Mouse (Mus musculus) forebrain, embryonic 14.5 days (tissue): Measurements from ENCODE around the gene Aatk. TPM values are rescaled to one million over a fixed set of nuclear protein-coding genes. Genes with fewer than 3 reads are reported as not detected.

ENCODE experiments used
- ATAC-seq: fragments of 200-750 bp; cut with Nextera tagmentation; 2 replicates; pipeline ENCODE4 v1.8.0; 2017; ENCODE audit warnings: mild to moderate bottlenecking, moderate library complexity
- DNase-seq: peaks from one replicate; pipeline ENCODE4 v3.0.0-alpha.2; 2015; ENCODE audit warnings: low spot score
- H3K27ac ChIP-seq: fragments of 300-500 bp; sonication (generic); 2 replicates; pipeline ENCODE4 v1.5.1; 2014; ENCODE audit warnings: low read depth, mild to moderate bottlenecking, control low read depth, low read length, moderate library complexity
- H3K27me3 ChIP-seq: fragments of 300-500 bp; sonication (generic); replicated peaks from 2 replicates; pipeline ENCODE4 v1.6.1; 2014; ENCODE audit warnings: low read length, control low read depth, mixed read lengths; ENCODE audit not compliant: control insufficient read depth, insufficient read depth
- H3K36me3 ChIP-seq: fragments of 300-500 bp; sonication (generic); 2 replicates; pipeline ENCODE4 v1.6.1; 2014; ENCODE audit warnings: low read length, control low read depth; ENCODE audit not compliant: control insufficient read depth, insufficient read depth
- H3K4me1 ChIP-seq: fragments of 300-500 bp; sonication (generic); 2 replicates; pipeline ENCODE4 v1.6.1; 2014; ENCODE audit warnings: antibody characterized with exemption, low read length, control low read depth; ENCODE audit not compliant: control insufficient read depth, insufficient read depth
- H3K4me2 ChIP-seq: fragments of 300-500 bp; sonication (generic); 2 replicates; pipeline ENCODE4 v1.6.1; 2014; ENCODE audit warnings: mild to moderate bottlenecking, control low read depth, low read length
- H3K4me3 ChIP-seq: fragments of 300-500 bp; sonication (generic); 2 replicates; pipeline ENCODE4 v1.5.1; 2014; ENCODE audit warnings: low read depth, low read length, control low read depth
- H3K9ac ChIP-seq: fragments of 300-500 bp; sonication (generic); 2 replicates; pipeline ENCODE4 v1.6.1; 2014; ENCODE audit warnings: mild to moderate bottlenecking, low read length, control low read depth, moderate library complexity
- H3K9me3 ChIP-seq: fragments of 300-500 bp; sonication (generic); replicated peaks from 2 replicates; pipeline ENCODE4 v1.6.1; 2016; ENCODE audit warnings: low read length, control low read depth, mixed read lengths; ENCODE audit not compliant: control insufficient read depth
- WGBS: fragments of 180-500 bp; shearing (Covaris S2); extraction: QIAGEN DNeasy Blood & Tissue Kit; methylation state at CpG from one replicate; pipeline ENCODE4 v1.1.7; 2014; 5-methylcytosine and 5-hydroxymethylcytosine counted together
- polyA plus RNA-seq: library from polyadenylated mRNA; unstranded; fragments of >200 nt; fragmentation: Nextera tagmentation; extraction: Ambion mirVana; gene quantifications from 2 replicates; pipeline ENCODE4 v1.2.1, GENCODE M21; 2014

The Aatk gene
- polyA plus RNA-seq, 1 experiment from 2014 or later, result 10.9 TPM

DNA sequence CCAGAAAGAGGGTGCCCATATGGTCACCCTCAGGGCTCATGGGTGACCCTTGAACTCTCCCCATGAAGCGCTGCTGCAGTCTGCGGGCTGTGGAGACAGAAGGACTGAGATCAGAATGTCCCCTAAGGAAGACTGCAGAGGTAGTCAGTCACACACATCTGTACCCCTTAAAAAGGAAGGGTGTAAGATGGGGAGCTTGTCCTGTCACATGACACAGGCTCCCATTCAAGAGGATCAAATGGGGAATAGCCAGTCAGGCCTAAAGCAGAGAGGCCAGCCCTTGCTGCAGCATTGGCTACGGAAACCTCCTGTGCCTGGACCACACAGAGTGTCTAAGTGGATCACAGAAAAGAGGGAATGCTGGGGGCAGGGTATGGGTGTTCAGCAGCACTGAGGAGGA, 13.5 kb downstream of the Aatk start:
- ATAC-seq, result no peak
- H3K9ac ChIP-seq, result no peak overlapping the region; the same call in 1 of the 2 replicates
- H3K4me3 ChIP-seq, result no peak overlapping the region
- DNase-seq, result no peak
- WGBS, result 68% methylated on average over 3 of the region's 3 CpGs
- no peaks in the 10 kb centered on the region for H3K4me1 ChIP-seq
- no peaks in the 10 kb centered on the region for H3K36me3 ChIP-seq
- H3K9me3 ChIP-seq, result no peaks in the 10 kb centered on the region
- no peaks in the 10 kb centered on the region for H3K27me3 ChIP-seq
- no peak overlapping the region for H3K27ac ChIP-seq
- no peak overlapping the region for H3K4me2 ChIP-seq

DNA sequence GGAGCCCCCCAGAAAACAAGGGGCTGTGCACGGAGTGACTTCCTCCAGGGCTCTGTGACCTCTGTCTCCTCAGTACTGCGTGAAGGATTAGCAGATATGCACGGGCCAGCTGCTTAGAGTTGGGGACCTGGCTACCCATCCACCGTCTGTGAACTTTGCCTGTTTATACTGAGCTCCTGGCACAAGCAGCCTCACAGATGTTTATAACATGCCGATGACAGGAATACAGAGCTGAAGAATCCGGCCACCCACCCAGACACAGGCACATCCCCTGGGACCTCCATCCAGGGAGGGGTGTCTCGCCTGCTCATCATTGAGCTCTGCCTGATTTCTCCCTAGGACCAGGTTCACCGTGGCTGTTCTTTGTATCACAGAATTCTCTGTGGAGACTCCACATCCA, 14.9 kb downstream of the Aatk start:
- no peaks in the 10 kb centered on the region for H3K27me3 ChIP-seq
- H3K4me1 ChIP-seq, result no peaks in the 10 kb centered on the region
- H3K27ac ChIP-seq, result no peak overlapping the region
- H3K4me3 ChIP-seq, result no peak overlapping the region
- no peaks in the 10 kb centered on the region for H3K9me3 ChIP-seq
- no peak for ATAC-seq
- H3K9ac ChIP-seq, result no peak overlapping the region
- no peak for DNase-seq
- H3K4me2 ChIP-seq, result no peak overlapping the region
- 71% methylated on average over 8 of the region's 8 CpGs for WGBS
- H3K36me3 ChIP-seq, result no peaks in the 10 kb centered on the region

GRCm38 (mm10) chr11:120030145-120030901, 16.6 kb downstream of the Aatk start:
- ATAC-seq (peak; percentile 58; the same call in 1 of the 2 replicates), DNase-seq (peak; percentile 67)
- Histone ChIP-seq H3K36me3 (no peaks in the 10 kb centered on the region), H3K9ac (no peak overlapping the region), H3K27me3 (no peaks in the 10 kb centered on the region), H3K9me3 (no peaks in the 10 kb centered on the region), H3K4me2 (no peak overlapping the region), H3K4me3 (no peak overlapping the region), H3K27ac (no peak overlapping the region), H3K4me1 (no peaks in the 10 kb centered on the region)
- 45% methylated on average over 10 of the region's 10 CpGs for WGBS

DNA sequence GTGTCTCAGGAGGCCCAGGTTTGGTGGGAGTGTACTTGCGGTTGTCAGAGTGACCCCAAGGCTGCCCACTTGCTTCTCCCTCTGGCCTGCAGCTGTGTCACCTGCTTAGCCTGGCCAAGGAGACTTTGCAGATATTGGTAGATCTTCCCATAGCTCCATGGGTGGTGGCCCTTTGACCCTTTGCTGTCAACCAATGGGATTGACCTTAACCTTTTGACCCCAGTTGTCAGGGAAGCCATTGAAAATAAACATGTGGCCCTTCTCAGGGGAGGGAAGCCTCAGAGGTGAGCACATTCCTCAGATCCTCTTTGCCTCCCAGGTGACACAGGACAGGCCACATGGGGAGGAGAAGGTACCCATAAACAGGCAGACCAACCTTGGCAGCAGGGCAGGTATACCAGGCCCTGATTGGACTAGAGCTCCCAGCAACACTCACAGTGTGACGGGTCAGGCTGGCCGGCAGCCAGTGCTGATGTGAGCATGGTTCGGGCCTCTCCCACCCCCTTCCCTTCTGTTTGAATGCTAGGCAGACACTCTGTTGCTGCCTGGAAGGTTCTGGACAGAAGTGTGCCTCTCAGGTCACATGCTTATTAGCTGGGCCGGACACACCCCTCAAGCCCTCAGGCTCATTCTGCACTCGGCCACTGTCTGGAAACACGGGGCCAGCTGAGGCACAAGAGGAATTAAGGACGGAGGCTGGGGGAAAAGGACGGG, 17.4 kb downstream of the Aatk start:
- WGBS, result 45% methylated on average over 9 of the region's 9 CpGs
- no peak for ATAC-seq

GRCm38 (mm10) chr11:120028319-120029092, 18.5 kb downstream of the Aatk start:
- no peaks in the 10 kb centered on the region for H3K9me3 ChIP-seq
- no peaks in the 10 kb centered on the region for H3K36me3 ChIP-seq
- H3K4me2 ChIP-seq, result no peak overlapping the region
- H3K4me1 ChIP-seq, result no peaks in the 10 kb centered on the region
- ATAC-seq, result no peak
- no peak overlapping the region for H3K9ac ChIP-seq
- no peak overlapping the region for H3K4me3 ChIP-seq
- no peaks in the 10 kb centered on the region for H3K27me3 ChIP-seq
- no peak for DNase-seq
- H3K27ac ChIP-seq, result no peak overlapping the region
- WGBS, result 79% methylated on average over 18 of the region's 18 CpGs

More for the DNA sequence above, 17.4 kb downstream of the Aatk start:
- H3K4me2 ChIP-seq, result no peak overlapping the region
- no peaks in the 10 kb centered on the region for H3K9me3 ChIP-seq
- no peak overlapping the region for H3K27ac ChIP-seq
- H3K4me3 ChIP-seq, result no peak overlapping the region
- no peaks in the 10 kb centered on the region for H3K27me3 ChIP-seq
- H3K9ac ChIP-seq, result no peak overlapping the region
- no peaks in the 10 kb centered on the region for H3K36me3 ChIP-seq
- no peak for DNase-seq
- no peaks in the 10 kb centered on the region for H3K4me1 ChIP-seq

GRCm38 (mm10) chr11:120026941-120027340, 20.0 kb downstream of the Aatk start:
- DNase-seq, result no peak
- H3K27me3 ChIP-seq, result no peaks in the 10 kb centered on the region
- no peak overlapping the region for H3K9ac ChIP-seq
- no peak overlapping the region for H3K27ac ChIP-seq
- H3K36me3 ChIP-seq, result no peaks in the 10 kb centered on the region
- no peaks in the 10 kb centered on the region for H3K9me3 ChIP-seq
- H3K4me2 ChIP-seq, result no peak overlapping the region
- WGBS, result 84% methylated on average over 3 of the region's 3 CpGs
- peaks cover 9% of the 10 kb centered on the region for H3K4me1 ChIP-seq
- no peak for ATAC-seq
- no peak overlapping the region for H3K4me3 ChIP-seq

- 46% methylated on average over 12 of the region's 12 CpGs for WGBS
These were observed 24.1 kb downstream of the Aatk start for GRCm38 (mm10) chr11:120022841-120023240.

DNA sequence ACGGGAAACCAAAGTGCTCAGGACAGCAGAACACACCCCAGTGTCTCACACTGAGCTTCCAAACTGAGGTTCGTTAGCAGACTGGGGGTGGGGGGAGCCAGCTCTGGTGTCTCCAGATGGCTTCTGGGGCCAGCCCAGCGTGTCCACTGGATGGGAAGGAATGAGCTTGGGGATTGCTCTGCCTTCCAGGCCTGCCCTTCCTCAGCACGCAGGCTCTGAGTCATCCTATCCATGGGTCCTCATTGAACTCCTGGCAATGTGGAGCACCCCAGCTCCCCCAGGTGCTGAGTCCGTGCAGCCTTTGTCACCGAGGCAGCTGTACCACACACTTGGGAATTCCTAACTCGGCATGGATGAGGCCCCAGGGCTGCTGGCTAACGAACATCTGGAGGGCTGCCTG, 24.8 kb downstream of the Aatk start:
- peaks cover 9% of the 10 kb centered on the region for H3K4me1 ChIP-seq
- no peak overlapping the region for H3K9ac ChIP-seq
- no peaks in the 10 kb centered on the region for H3K27me3 ChIP-seq
- WGBS, result 32% methylated on average over 8 of the region's 8 CpGs
- no peak overlapping the region for H3K4me2 ChIP-seq
- H3K9me3 ChIP-seq, result no peaks in the 10 kb centered on the region
- ATAC-seq, result no peak
- no peak overlapping the region for H3K4me3 ChIP-seq
- no peak for DNase-seq
- H3K27ac ChIP-seq, result peak overlapping the region; percentile 44; the same call in 1 of the 2 replicates
- 0 out of 2 replicates have a peak, but pooled peaks cover 2% of the 10 kb centered on the region for H3K36me3 ChIP-seq

More at GRCm38 (mm10) chr11:120022841-120023240, 24.1 kb downstream of the Aatk start:
- ATAC-seq (0 out of 2 replicates have a peak, but pooled peaks have one; percentile 46), DNase-seq (peak; percentile 53)
- Histone ChIP-seq H3K27ac (peak overlapping the region; percentile 44; the same call in 1 of the 2 replicates), H3K9ac (0 out of 2 replicates have a peak overlapping the region, but pooled peaks have one; percentile 17), H3K9me3 (no peaks in the 10 kb centered on the region), H3K4me1 (peaks cover 9% of the 10 kb centered on the region), H3K36me3 (0 out of 2 replicates have a peak, but pooled peaks cover 2% of the 10 kb centered on the region), H3K4me3 (no peak overlapping the region), H3K4me2 (no peak overlapping the region), H3K27me3 (no peaks in the 10 kb centered on the region)
